Mouse (Mus musculus) spleen, adult 2 months (tissue): ENCODE data around the gene Phf1. TPM values are rescaled to one million over a fixed set of nuclear protein-coding genes. Genes with fewer than 3 reads are reported as not detected.
A peak's percentile ranks its signal among the peaks of the same experiment; 100 is the strongest.
"Not testable (repeated sequence)": the region's sequence is repeated elsewhere in the genome, so short reads cannot be mapped to it uniquely, and the experiment has no call there.

Source experiments
- DNase-seq, 2 experiments: peaks; one replicate each; pipeline versions ENCODE4 v3.0.0 to v3.0.0-alpha.2; 2012 to 2021; ENCODE audit warnings: low spot score in 2 of 2, low read depth in 1 of 2
- H3K27ac ChIP-seq: fragments of 200-500 bp; 2 replicates; pipeline ENCODE4 v1.5.1; 2012; ENCODE audit warnings: low read length, inconsistent platforms; ENCODE audit not compliant: insufficient read depth
- H3K27me3 ChIP-seq: fragments of 200-500 bp; 2 replicates; pipeline ENCODE4 v1.6.1; 2012; ENCODE audit warnings: mild to moderate bottlenecking, moderate library complexity, low read length, inconsistent platforms; ENCODE audit not compliant: control insufficient read depth, insufficient read depth
- H3K36me3 ChIP-seq: fragments of 200-500 bp; 2 replicates; pipeline ENCODE4 v1.6.1; 2012; ENCODE audit warnings: mild to moderate bottlenecking, low read length, inconsistent platforms; ENCODE audit not compliant: control insufficient read depth, insufficient read depth
- H3K4me1 ChIP-seq: fragments of 200-500 bp; 2 replicates; pipeline ENCODE4 v1.6.1; 2011; ENCODE audit warnings: inconsistent platforms; ENCODE audit not compliant: control insufficient read depth, insufficient read depth, insufficient read length
- H3K4me3 ChIP-seq: fragments of 200-500 bp; 2 replicates; pipeline ENCODE4 v1.5.1; 2011; ENCODE audit warnings: mild to moderate bottlenecking, inconsistent platforms; ENCODE audit not compliant: insufficient read depth, insufficient read length; ENCODE audit errors: extremely low read depth
- CTCF ChIP-seq: fragments of 200-500 bp; IDR thresholded peaks from 2 replicates; pipeline ENCODE4 v1.5.1; 2011; ENCODE audit warnings: mild to moderate bottlenecking, inconsistent platforms; ENCODE audit not compliant: insufficient read depth, insufficient read length, insufficient replicate concordance; ENCODE audit errors: extremely low read depth
- POLR2A ChIP-seq: fragments of 200-500 bp; IDR thresholded peaks from 2 replicates; pipeline ENCODE4 v1.6.1; 2011; ENCODE audit warnings: low read depth, low read length, inconsistent platforms
- WGBS: fragments of 180-500 bp; shearing (Covaris S2); methylation state at CpG from one replicate; pipeline ENCODE4 v1.1.7; 2018; 5-methylcytosine and 5-hydroxymethylcytosine counted together
- polyA plus RNA-seq: library from polyadenylated mRNA; depleted of rRNA; stranded (reverse); fragments of >200 nt; gene quantifications from 2 replicates; pipeline ENCODE4 v1.2.3, GENCODE M21; 2012

Gene Phf1
- polyA plus RNA-seq, 1 experiment = 103 TPM

GRCm38 (mm10) chr17:26971247-26971905 lies 38.5 kb downstream of the Phf1 start:
- H3K4me3 ChIP-seq = no peak overlapping the region
- no peaks in the 10 kb centered on the region for H3K27me3 ChIP-seq
- DNase-seq = no peak
- peaks cover 13% of the 10 kb centered on the region; the same call in 1 of the 2 replicates for H3K4me1 ChIP-seq
- WGBS = 81% methylated on average over 8 of the region's 8 CpGs
- no peak overlapping the region for H3K27ac ChIP-seq
- peaks cover 9% of the 10 kb centered on the region for H3K36me3 ChIP-seq
- no peak for TF ChIP-seq CTCF
- TF ChIP-seq POLR2A = no peak

DNA sequence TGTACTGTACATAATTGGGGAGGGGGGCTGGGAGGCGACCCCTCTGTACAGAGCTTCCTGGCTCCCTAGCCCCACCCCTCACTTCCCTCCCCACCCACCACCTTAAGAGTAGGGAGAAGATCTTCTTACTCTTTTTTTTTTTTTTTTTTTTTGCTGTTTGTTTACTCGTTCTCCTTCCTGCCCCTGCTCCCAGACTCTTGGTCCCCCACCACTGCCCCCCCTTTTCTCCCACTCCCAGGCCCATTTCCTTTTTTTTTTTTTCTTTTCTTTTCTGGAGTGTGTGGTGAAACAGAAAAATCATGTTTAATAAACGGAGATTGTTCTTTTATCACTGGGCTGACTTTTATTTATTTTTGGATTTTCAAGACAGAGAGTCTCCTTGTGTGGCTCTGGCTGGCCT lies 39.3 kb downstream of the Phf1 start:
- DNase-seq = no peak
- no peaks in the 10 kb centered on the region for H3K27me3 ChIP-seq
- WGBS = 6% methylated on average over 3 of the region's 3 CpGs
- peaks cover 13% of the 10 kb centered on the region; the same call in 1 of the 2 replicates for H3K4me1 ChIP-seq
- peaks cover 9% of the 10 kb centered on the region for H3K36me3 ChIP-seq
- H3K27ac ChIP-seq = peak overlapping the region; percentile 78; the same call in 1 of the 2 replicates
- peak overlapping the region; percentile 81 for H3K4me3 ChIP-seq
- TF ChIP-seq CTCF (no peak), POLR2A (no peak)

DNA sequence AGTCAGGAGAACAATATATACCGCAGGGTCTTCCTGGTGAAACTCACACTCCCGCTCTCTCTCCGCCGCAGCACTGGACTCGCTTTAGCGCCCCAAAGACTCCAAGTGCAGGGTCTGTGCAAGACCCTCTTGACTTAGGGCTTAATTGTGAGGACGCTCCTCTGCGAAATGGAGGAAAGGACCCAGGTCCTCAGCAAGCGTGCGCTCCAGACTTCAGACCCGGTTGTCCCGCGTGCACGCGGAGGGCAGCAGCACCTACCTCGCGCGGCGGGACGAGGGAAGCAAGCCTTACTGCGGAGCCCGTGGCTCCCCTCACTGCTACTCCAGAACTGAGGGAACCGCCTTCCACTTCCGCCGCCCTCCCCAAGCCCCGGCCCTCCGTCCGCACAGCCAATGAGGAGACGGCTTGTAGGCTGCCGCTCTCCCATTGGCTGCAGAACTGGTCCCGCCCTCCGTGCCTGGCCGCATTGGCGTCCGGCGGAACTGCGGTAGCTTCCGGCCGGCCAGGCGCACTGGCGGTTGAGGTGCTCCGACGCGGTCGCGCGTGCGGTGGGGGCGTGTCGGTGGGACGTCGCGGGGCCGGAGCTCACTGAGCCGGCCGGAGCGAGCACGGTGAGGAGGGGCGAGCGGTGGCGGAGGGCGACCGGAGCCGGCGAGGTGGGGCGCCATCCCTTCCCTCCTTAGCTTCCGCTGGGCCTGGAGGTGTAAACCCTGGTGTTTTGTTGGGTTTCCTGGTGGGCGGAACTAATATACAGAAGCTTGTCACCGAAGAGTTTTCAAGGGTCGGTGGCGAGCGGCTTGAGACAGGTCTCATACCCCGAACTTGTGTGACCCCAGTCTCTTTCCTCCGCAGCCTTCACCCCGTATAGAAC lies 40.1 kb downstream of the Phf1 start, which contains the start of gene Zbtb9:
Gene Zbtb9, plus strand, starts transcription at position 465 of the 872 bp plus-strand sequence.
- Histone ChIP-seq H3K36me3 (peaks cover 11% of the 10 kb centered on the region), H3K27me3 (no peaks in the 10 kb centered on the region), H3K4me1 (peaks cover 13% of the 10 kb centered on the region; the same call in 1 of the 2 replicates), H3K27ac (peak within 1 kb of the TSS; percentile 84), H3K4me3 (peak within 1 kb of the TSS; percentile 81)
- TF ChIP-seq CTCF (no peak), POLR2A (peak; percentile 88)
- DNase-seq = peak; percentile 90 to 98
- WGBS = under 1% methylated on average over 75 of the region's 75 CpGs

DNA sequence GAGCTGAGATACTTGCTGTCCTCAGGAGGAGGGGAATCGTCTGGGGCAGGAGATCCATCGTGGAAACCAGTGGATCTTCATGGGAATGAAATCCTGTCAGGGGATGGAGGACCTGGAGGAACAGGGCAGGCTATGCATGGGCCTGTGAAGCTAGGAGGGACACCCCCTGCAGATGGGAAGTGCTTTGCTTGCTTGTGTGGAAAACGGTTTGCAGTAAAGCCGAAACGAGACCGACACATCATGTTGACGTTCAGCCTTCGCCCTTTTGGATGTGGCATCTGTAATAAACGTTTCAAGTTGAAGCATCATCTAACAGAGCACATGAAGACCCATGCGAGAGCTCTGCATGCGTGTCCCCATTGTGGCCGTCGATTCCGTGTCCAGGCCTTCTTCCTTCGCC lies 41.7 kb downstream of the Phf1 start:
- WGBS = 87% methylated on average over 15 of the region's 15 CpGs
- peaks cover 11% of the 10 kb centered on the region for H3K36me3 ChIP-seq
- no peaks in the 10 kb centered on the region for H3K27me3 ChIP-seq
- H3K4me3 ChIP-seq = no peak overlapping the region
- TF ChIP-seq CTCF (no peak), POLR2A (no peak)
- DNase-seq = no peak
- no peak overlapping the region for H3K27ac ChIP-seq
- peaks cover 17% of the 10 kb centered on the region; the same call in 1 of the 2 replicates for H3K4me1 ChIP-seq

- no peak for DNase-seq
- peaks cover 11% of the 10 kb centered on the region for H3K36me3 ChIP-seq
- H3K27me3 ChIP-seq = no peaks in the 10 kb centered on the region
- no peak overlapping the region for H3K27ac ChIP-seq
- H3K4me3 ChIP-seq = no peak overlapping the region
- no peak for TF ChIP-seq CTCF
- TF ChIP-seq POLR2A = no peak
- H3K4me1 ChIP-seq = peaks cover 21% of the 10 kb centered on the region
Measured at GRCm38 (mm10) chr17:26975415-26975814, 42.6 kb downstream of the Phf1 start.

- H3K27ac ChIP-seq, H3K4me3 ChIP-seq, H3K27me3 ChIP-seq: not testable (repeated sequence)
- 88% methylated on average over 6 of the region's 6 CpGs for WGBS
- H3K4me1 ChIP-seq = peaks cover 27% of the 10 kb centered on the region
- peaks cover 11% of the 10 kb centered on the region for H3K36me3 ChIP-seq
- peak in 1 of 2 experiments; percentile 17 for DNase-seq
Measured at GRCm38 (mm10) chr17:26977354-26977753, 44.5 kb downstream of the Phf1 start.

GRCm38 (mm10) chr17:26979426-26979825 lies 46.6 kb downstream of the Phf1 start:
- TF ChIP-seq CTCF (no peak), POLR2A (no peak)
- Histone ChIP-seq H3K27ac (peak overlapping the region; percentile 82), H3K4me3 (no peak overlapping the region), H3K4me1 (peaks cover 18% of the 10 kb centered on the region), H3K36me3 (peaks cover 11% of the 10 kb centered on the region), H3K27me3 (no peaks in the 10 kb centered on the region)
- peak; percentile 76 to 81 for DNase-seq
- WGBS = 18% methylated on average over 2 of the region's 2 CpGs
